Mouse (Mus musculus): Measurements from ENCODE around the gene Hoxc5. TPM values are rescaled to one million over a fixed set of nuclear protein-coding genes. Genes with fewer than 3 reads are reported as not detected.

Hoxc5 gene
- polyA plus RNA-seq, 1 experiment from 2014 or later, result 4.8 TPM

GRCm38 (mm10) chr15:103010112-103010846 lies 43.0 kb downstream of the Hoxc5 start:
- H3K27ac ChIP-seq, result peak overlapping the region; percentile 92
- H3K4me1 ChIP-seq, result peaks cover 95% of the 10 kb centered on the region
- H3K27me3 ChIP-seq, result peaks cover 78% of the 10 kb centered on the region
- no peaks in the 10 kb centered on the region for H3K9me3 ChIP-seq (replicated peaks)
- peak overlapping the region; percentile 55 for H3K4me2 ChIP-seq
- no peaks in the 10 kb centered on the region for H3K36me3 ChIP-seq
- H3K4me3 ChIP-seq (replicated peaks), result peak overlapping the region; percentile 35
- peak overlapping the region; percentile 51 for H3K9ac ChIP-seq
- 0 out of 2 replicates have a peak, but pooled peaks have one; percentile 15 for ATAC-seq (replicated peaks; ENCODE audit: low FRiP score)
- WGBS, result 3% methylated on average over 31 of the region's 31 CpGs

GRCm38 (mm10) chr15:103010847-103011555 lies 43.8 kb downstream of the Hoxc5 start:
- peaks cover 78% of the 10 kb centered on the region for H3K27me3 ChIP-seq
- H3K4me3 ChIP-seq (replicated peaks), result peak overlapping the region; percentile 35
- peak overlapping the region; percentile 55 for H3K4me2 ChIP-seq
- peak overlapping the region; percentile 51 for H3K9ac ChIP-seq
- peak overlapping the region; percentile 92 for H3K27ac ChIP-seq
- no peaks in the 10 kb centered on the region for H3K9me3 ChIP-seq (replicated peaks)
- WGBS, result 8% methylated on average over 28 of the region's 28 CpGs
- no peaks in the 10 kb centered on the region for H3K36me3 ChIP-seq
- H3K4me1 ChIP-seq, result peaks cover 95% of the 10 kb centered on the region
- no peak for ATAC-seq (replicated peaks; ENCODE audit: low FRiP score)

GRCm38 (mm10) chr15:103011928-103012486 lies 44.8 kb downstream of the Hoxc5 start:
- no peak for ATAC-seq (replicated peaks; ENCODE audit: low FRiP score)
- peaks cover 95% of the 10 kb centered on the region for H3K4me1 ChIP-seq
- H3K4me2 ChIP-seq, result peak overlapping the region; percentile 46
- peak overlapping the region; percentile 15; the same call in 1 of the 2 replicates for H3K4me3 ChIP-seq (replicated peaks)
- no peaks in the 10 kb centered on the region for H3K9me3 ChIP-seq (replicated peaks)
- H3K27me3 ChIP-seq, result peaks cover 80% of the 10 kb centered on the region
- WGBS, result 21% methylated on average over 26 of the region's 26 CpGs
- H3K36me3 ChIP-seq, result no peaks in the 10 kb centered on the region
- H3K27ac ChIP-seq, result peak overlapping the region; percentile 95
- H3K9ac ChIP-seq, result peak overlapping the region; percentile 12

- Histone ChIP-seq H3K4me1 (peaks cover 95% of the 10 kb centered on the region), H3K4me3 (replicated peaks) (peak overlapping the region; percentile 42), H3K9me3 (replicated peaks) (no peaks in the 10 kb centered on the region), H3K36me3 (no peaks in the 10 kb centered on the region), H3K4me2 (peak overlapping the region; percentile 81), H3K27ac (peak overlapping the region; percentile 95), H3K9ac (peak overlapping the region; percentile 44; the same call in 1 of the 2 replicates), H3K27me3 (peaks cover 75% of the 10 kb centered on the region)
- ATAC-seq (replicated peaks; ENCODE audit: low FRiP score), result no peak
- 6% methylated on average over 17 of the region's 17 CpGs for WGBS
Observed at GRCm38 (mm10) chr15:103013238-103013984, 46.2 kb downstream of the Hoxc5 start.

GRCm38 (mm10) chr15:103014166-103015008 lies 47.1 kb downstream of the Hoxc5 start:
- H3K27me3 ChIP-seq, result peaks cover 84% of the 10 kb centered on the region
- ATAC-seq (replicated peaks; ENCODE audit: low FRiP score), result peak; percentile 75
- H3K27ac ChIP-seq, result peak overlapping the region; percentile 95
- H3K9ac ChIP-seq, result peak overlapping the region; percentile 44
- WGBS, result under 1% methylated on average over 49 of the region's 57 CpGs
- no peaks in the 10 kb centered on the region for H3K36me3 ChIP-seq
- peak overlapping the region; percentile 81 for H3K4me2 ChIP-seq
- no peaks in the 10 kb centered on the region for H3K9me3 ChIP-seq (replicated peaks)
- peak overlapping the region; percentile 42 for H3K4me3 ChIP-seq (replicated peaks)
- H3K4me1 ChIP-seq, result peaks cover 94% of the 10 kb centered on the region

- peak overlapping the region; percentile 95 for H3K27ac ChIP-seq
- no peaks in the 10 kb centered on the region for H3K9me3 ChIP-seq (replicated peaks)
- H3K4me1 ChIP-seq, result peaks cover 94% of the 10 kb centered on the region
- no peaks in the 10 kb centered on the region for H3K36me3 ChIP-seq
- WGBS, result 4% methylated on average over 26 of the region's 28 CpGs
- H3K27me3 ChIP-seq, result peaks cover 84% of the 10 kb centered on the region
- peak overlapping the region; percentile 42 for H3K4me3 ChIP-seq (replicated peaks)
- peak overlapping the region; percentile 44 for H3K9ac ChIP-seq
- H3K4me2 ChIP-seq, result peak overlapping the region; percentile 81
- ATAC-seq (replicated peaks; ENCODE audit: low FRiP score), result no peak; the same call in 1 of the 2 replicates
Observed at GRCm38 (mm10) chr15:103015009-103015399, 47.8 kb downstream of the Hoxc5 start.

GRCm38 (mm10) chr15:103015406-103016166 lies 48.3 kb downstream of the Hoxc5 start:
- Histone ChIP-seq H3K4me2 (peak overlapping the region; percentile 81), H3K4me1 (peaks cover 94% of the 10 kb centered on the region), H3K27me3 (peaks cover 84% of the 10 kb centered on the region)

GRCm38 (mm10) chr15:103018636-103019035 lies 51.4 kb downstream of the Hoxc5 start, which contains the start of gene Hoxc4:
Gene Hoxc4 (plus strand): TSS chr15:103018934.
- Histone ChIP-seq H3K4me3 (replicated peaks) (0 out of 2 replicates have a peak within 1 kb of the TSS, but pooled peaks have one; percentile 4), H3K4me2 (peak within 1 kb of the TSS; percentile 36), H3K9ac (no peak within 1 kb of the TSS), H3K36me3 (no peaks in the 10 kb centered on the region), H3K4me1 (peaks cover 95% of the 10 kb centered on the region), H3K27me3 (peaks cover 86% of the 10 kb centered on the region), H3K27ac (peak within 1 kb of the TSS; percentile 56), H3K9me3 (replicated peaks) (no peaks in the 10 kb centered on the region)
- peak; percentile 46 for ATAC-seq (replicated peaks; ENCODE audit: low FRiP score)
- 26% methylated on average over 9 of the region's 9 CpGs for WGBS

More at GRCm38 (mm10) chr15:103015406-103016166, 48.3 kb downstream of the Hoxc5 start:
- Histone ChIP-seq H3K9ac (peak overlapping the region; percentile 44; the same call in 1 of the 2 replicates), H3K36me3 (no peaks in the 10 kb centered on the region), H3K9me3 (replicated peaks) (no peaks in the 10 kb centered on the region), H3K27ac (peak overlapping the region; percentile 95), H3K4me3 (replicated peaks) (peak overlapping the region; percentile 42)
- WGBS, result 22% methylated on average over 19 of the region's 19 CpGs
- no peak for ATAC-seq (replicated peaks; ENCODE audit: low FRiP score)

- Histone ChIP-seq H3K4me2 (peak overlapping the region; percentile 41), H3K4me1 (peaks cover 85% of the 10 kb centered on the region), H3K27ac (no peak overlapping the region), H3K36me3 (no peaks in the 10 kb centered on the region), H3K27me3 (peaks cover 82% of the 10 kb centered on the region), H3K9me3 (replicated peaks) (no peaks in the 10 kb centered on the region), H3K9ac (no peak overlapping the region), H3K4me3 (replicated peaks) (no peak overlapping the region)
- WGBS, result 13% methylated on average over 8 of the region's 8 CpGs
- ATAC-seq (replicated peaks; ENCODE audit: low FRiP score), result no peak
Observed at GRCm38 (mm10) chr15:103020899-103021418, 53.7 kb downstream of the Hoxc5 start.

GRCm38 (mm10) chr15:103021544-103021943 lies 54.3 kb downstream of the Hoxc5 start:
- H3K27ac ChIP-seq, result no peak overlapping the region
- H3K27me3 ChIP-seq, result peaks cover 81% of the 10 kb centered on the region
- H3K4me3 ChIP-seq (replicated peaks), result no peak overlapping the region
- no peaks in the 10 kb centered on the region for H3K9me3 ChIP-seq (replicated peaks)
- H3K9ac ChIP-seq, result no peak overlapping the region
- no peak for ATAC-seq (replicated peaks; ENCODE audit: low FRiP score)
- 24% methylated on average over 8 of the region's 8 CpGs for WGBS
- no peaks in the 10 kb centered on the region for H3K36me3 ChIP-seq
- peaks cover 85% of the 10 kb centered on the region for H3K4me1 ChIP-seq
- peak overlapping the region; percentile 41 for H3K4me2 ChIP-seq
